Mouse (Mus musculus): ENCODE data around the gene Hsph1. TPM values are rescaled to one million over a fixed set of nuclear protein-coding genes. Genes with fewer than 3 reads are reported as not detected.

Gene Hsph1
- polyA plus RNA-seq, 1 experiment from 2014 or later, result 118 TPM

- H3K4me1 ChIP-seq (replicated peaks; ENCODE audit: control insufficient read depth, insufficient read depth, low read length), result no peaks in the 10 kb centered on the region
- H3K27me3 ChIP-seq (ENCODE audit: control insufficient read depth, insufficient read depth, low read length), result no peaks in the 10 kb centered on the region
- H3K9ac ChIP-seq (ENCODE audit: low read depth, low read length), result no peak overlapping the region
- H3K27ac ChIP-seq (ENCODE audit: low read depth, low read length), result no peak overlapping the region
- H3K4me2 ChIP-seq (replicated peaks; ENCODE audit: low read depth, low read length), result no peak overlapping the region
- H3K4me3 ChIP-seq (ENCODE audit: low read depth, low read length), result no peak overlapping the region
- H3K36me3 ChIP-seq (ENCODE audit: control insufficient read depth, insufficient read depth, low read length), result peaks cover 4% of the 10 kb centered on the region; the same call in 1 of the 2 replicates
- ATAC-seq (ENCODE audit: low FRiP score) (0 out of 2 replicates have a peak, but pooled peaks have one; percentile 38), DNase-seq (ENCODE audit: low spot score) (no peak)
- 93% methylated on average over 3 of the region's 3 CpGs for WGBS
- no peaks in the 10 kb centered on the region for H3K9me3 ChIP-seq (ENCODE audit: control insufficient read depth, low read length)
These were observed 24.0 kb downstream of the Hsph1 start for GRCm38 (mm10) chr5:149612165-149612518.

- no peak overlapping the region for H3K27ac ChIP-seq (ENCODE audit: low read depth, low read length)
- DNase-seq (ENCODE audit: low spot score), result peak; percentile 27
- 0 out of 2 replicates have a peak, but pooled peaks have one; percentile 12 for ATAC-seq (ENCODE audit: low FRiP score)
These were observed 24.6 kb downstream of the Hsph1 start for GRCm38 (mm10) chr5:149611476-149612164.

DNA sequence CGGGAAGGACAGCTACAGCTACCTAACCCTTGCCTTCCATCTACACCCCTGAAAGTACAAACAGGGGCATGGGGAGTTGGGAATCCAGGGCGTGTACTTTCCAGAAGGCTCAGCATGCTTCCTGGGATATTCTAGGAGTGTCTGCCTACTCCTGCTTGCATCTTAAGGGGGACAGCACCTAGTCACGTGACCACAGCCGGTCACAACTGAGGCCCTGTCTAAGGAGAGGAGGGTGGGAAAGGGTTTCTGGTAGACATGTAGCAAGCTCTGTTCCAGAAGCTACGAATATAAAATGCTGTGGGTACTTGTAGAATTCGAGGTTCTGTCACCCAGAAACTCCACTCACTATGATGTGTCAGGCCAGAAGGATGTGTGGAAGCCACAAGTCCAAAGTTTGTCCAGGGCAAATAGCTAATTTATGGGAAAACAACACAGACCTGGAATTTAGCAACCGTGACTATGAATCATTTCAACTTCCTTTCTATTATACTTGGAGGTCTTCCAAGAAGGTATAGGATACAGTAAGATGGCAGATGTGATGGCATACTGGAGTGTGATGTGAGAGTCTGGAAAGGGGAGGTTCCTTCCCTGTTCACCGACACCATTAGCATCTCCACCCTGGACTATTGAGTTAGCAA lies 29.0 kb downstream of the Hsph1 start:
- DNase-seq (ENCODE audit: low spot score) (no peak), ATAC-seq (ENCODE audit: low FRiP score) (no peak)
- Histone ChIP-seq H3K9ac (ENCODE audit: low read depth, low read length) (no peak overlapping the region), H3K27ac (ENCODE audit: low read depth, low read length) (no peak overlapping the region), H3K9me3 (ENCODE audit: control insufficient read depth, low read length) (no peaks in the 10 kb centered on the region), H3K36me3 (ENCODE audit: control insufficient read depth, insufficient read depth, low read length) (no peaks in the 10 kb centered on the region), H3K4me2 (replicated peaks; ENCODE audit: low read depth, low read length) (no peak overlapping the region), H3K27me3 (ENCODE audit: control insufficient read depth, insufficient read depth, low read length) (no peaks in the 10 kb centered on the region), H3K4me3 (ENCODE audit: low read depth, low read length) (no peak overlapping the region), H3K4me1 (replicated peaks; ENCODE audit: control insufficient read depth, insufficient read depth, low read length) (no peaks in the 10 kb centered on the region)
- 87% methylated on average over 8 of the region's 8 CpGs for WGBS

More at GRCm38 (mm10) chr5:149611476-149612164, 24.6 kb downstream of the Hsph1 start:
- Histone ChIP-seq H3K4me1 (replicated peaks; ENCODE audit: control insufficient read depth, insufficient read depth, low read length) (no peaks in the 10 kb centered on the region), H3K27me3 (ENCODE audit: control insufficient read depth, insufficient read depth, low read length) (no peaks in the 10 kb centered on the region), H3K4me2 (replicated peaks; ENCODE audit: low read depth, low read length) (no peak overlapping the region), H3K9me3 (ENCODE audit: control insufficient read depth, low read length) (no peaks in the 10 kb centered on the region), H3K36me3 (ENCODE audit: control insufficient read depth, insufficient read depth, low read length) (peaks cover 4% of the 10 kb centered on the region; the same call in 1 of the 2 replicates), H3K4me3 (ENCODE audit: low read depth, low read length) (no peak overlapping the region), H3K9ac (ENCODE audit: low read depth, low read length) (no peak overlapping the region)
- 66% methylated on average over 16 of the region's 16 CpGs for WGBS

- H3K9ac ChIP-seq (ENCODE audit: low read depth, low read length), result no peak overlapping the region
- ATAC-seq (ENCODE audit: low FRiP score) (no peak), DNase-seq (ENCODE audit: low spot score) (no peak)
- 86% methylated on average over 3 of the region's 3 CpGs for WGBS
- no peaks in the 10 kb centered on the region for H3K27me3 ChIP-seq (ENCODE audit: control insufficient read depth, insufficient read depth, low read length)
- no peaks in the 10 kb centered on the region for H3K9me3 ChIP-seq (ENCODE audit: control insufficient read depth, low read length)
- H3K4me2 ChIP-seq (replicated peaks; ENCODE audit: low read depth, low read length), result no peak overlapping the region
- no peaks in the 10 kb centered on the region for H3K4me1 ChIP-seq (replicated peaks; ENCODE audit: control insufficient read depth, insufficient read depth, low read length)
- no peak overlapping the region for H3K4me3 ChIP-seq (ENCODE audit: low read depth, low read length)
- no peaks in the 10 kb centered on the region for H3K36me3 ChIP-seq (ENCODE audit: control insufficient read depth, insufficient read depth, low read length)
- H3K27ac ChIP-seq (ENCODE audit: low read depth, low read length), result no peak overlapping the region
These were observed 32.9 kb downstream of the Hsph1 start for GRCm38 (mm10) chr5:149603241-149603640.

GRCm38 (mm10) chr5:149601996-149602395 lies 34.2 kb downstream of the Hsph1 start:
- WGBS, result 92% methylated on average over 3 of the region's 3 CpGs
- DNase-seq (ENCODE audit: low spot score) (no peak), ATAC-seq (ENCODE audit: low FRiP score) (no peak)
- H3K27me3 ChIP-seq (ENCODE audit: control insufficient read depth, insufficient read depth, low read length), result no peaks in the 10 kb centered on the region
- no peaks in the 10 kb centered on the region for H3K9me3 ChIP-seq (ENCODE audit: control insufficient read depth, low read length)
- no peak overlapping the region for H3K9ac ChIP-seq (ENCODE audit: low read depth, low read length)
- no peaks in the 10 kb centered on the region for H3K4me1 ChIP-seq (replicated peaks; ENCODE audit: control insufficient read depth, insufficient read depth, low read length)
- H3K36me3 ChIP-seq (ENCODE audit: control insufficient read depth, insufficient read depth, low read length), result no peaks in the 10 kb centered on the region
- H3K4me2 ChIP-seq (replicated peaks; ENCODE audit: low read depth, low read length), result no peak overlapping the region
- no peak overlapping the region for H3K4me3 ChIP-seq (ENCODE audit: low read depth, low read length)
- H3K27ac ChIP-seq (ENCODE audit: low read depth, low read length), result no peak overlapping the region

GRCm38 (mm10) chr5:149597351-149597750 lies 38.8 kb downstream of the Hsph1 start:
- no peak for DNase-seq (ENCODE audit: low spot score)
- Histone ChIP-seq H3K9me3 (ENCODE audit: control insufficient read depth, low read length) (no peaks in the 10 kb centered on the region), H3K36me3 (ENCODE audit: control insufficient read depth, insufficient read depth, low read length) (no peaks in the 10 kb centered on the region), H3K4me3 (ENCODE audit: low read depth, low read length) (no peak overlapping the region), H3K27me3 (ENCODE audit: control insufficient read depth, insufficient read depth, low read length) (no peaks in the 10 kb centered on the region), H3K9ac (ENCODE audit: low read depth, low read length) (no peak overlapping the region), H3K4me2 (replicated peaks; ENCODE audit: low read depth, low read length) (no peak overlapping the region), H3K4me1 (replicated peaks; ENCODE audit: control insufficient read depth, insufficient read depth, low read length) (no peaks in the 10 kb centered on the region), H3K27ac (ENCODE audit: low read depth, low read length) (no peak overlapping the region)
- 50% methylated on average over 18 of the region's 18 CpGs for WGBS
- ATAC-seq (ENCODE audit: low FRiP score), result no peak

GRCm38 (mm10) chr5:149594215-149594614 lies 42.0 kb downstream of the Hsph1 start:
- no peak overlapping the region for H3K9ac ChIP-seq (ENCODE audit: low read depth, low read length)
- H3K4me3 ChIP-seq (ENCODE audit: low read depth, low read length), result no peak overlapping the region
- no peak overlapping the region for H3K27ac ChIP-seq (ENCODE audit: low read depth, low read length)
- no peaks in the 10 kb centered on the region for H3K36me3 ChIP-seq (ENCODE audit: control insufficient read depth, insufficient read depth, low read length)
- no peak for DNase-seq (ENCODE audit: low spot score)
- H3K4me1 ChIP-seq (replicated peaks; ENCODE audit: control insufficient read depth, insufficient read depth, low read length), result no peaks in the 10 kb centered on the region
- H3K27me3 ChIP-seq (ENCODE audit: control insufficient read depth, insufficient read depth, low read length), result no peaks in the 10 kb centered on the region
- ATAC-seq (ENCODE audit: low FRiP score), result no peak
- no peak overlapping the region for H3K4me2 ChIP-seq (replicated peaks; ENCODE audit: low read depth, low read length)
- no peaks in the 10 kb centered on the region for H3K9me3 ChIP-seq (ENCODE audit: control insufficient read depth, low read length)
- 92% methylated on average over 3 of the region's 3 CpGs for WGBS

DNA sequence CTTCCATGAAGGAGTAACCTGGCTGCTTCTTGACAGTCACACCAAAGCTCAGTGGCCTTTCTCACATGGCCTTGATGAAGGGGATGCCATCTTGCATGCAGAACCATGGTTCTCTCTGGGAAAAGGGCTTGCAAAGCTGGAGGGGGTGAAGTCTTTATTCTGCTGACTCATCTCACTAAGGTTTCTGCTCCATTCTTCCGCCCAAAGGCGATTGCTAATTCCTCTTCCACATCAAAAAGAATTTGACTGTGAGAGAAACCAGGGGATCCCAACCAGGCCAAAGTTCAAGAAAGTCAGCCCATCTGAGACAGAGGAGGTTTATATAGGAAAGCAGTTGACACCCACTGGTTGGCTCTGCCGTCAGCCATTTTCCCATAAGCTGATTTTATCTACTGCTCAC lies 46.2 kb downstream of the Hsph1 start:
- Histone ChIP-seq H3K9ac (ENCODE audit: low read depth, low read length) (no peak overlapping the region), H3K36me3 (ENCODE audit: control insufficient read depth, insufficient read depth, low read length) (no peaks in the 10 kb centered on the region), H3K27me3 (ENCODE audit: control insufficient read depth, insufficient read depth, low read length) (no peaks in the 10 kb centered on the region), H3K4me2 (replicated peaks; ENCODE audit: low read depth, low read length) (no peak overlapping the region), H3K27ac (ENCODE audit: low read depth, low read length) (no peak overlapping the region), H3K4me1 (replicated peaks; ENCODE audit: control insufficient read depth, insufficient read depth, low read length) (no peaks in the 10 kb centered on the region), H3K4me3 (ENCODE audit: low read depth, low read length) (no peak overlapping the region), H3K9me3 (ENCODE audit: control insufficient read depth, low read length) (no peaks in the 10 kb centered on the region)
- 71% methylated on average over 3 of the region's 3 CpGs for WGBS
- DNase-seq (ENCODE audit: low spot score) (no peak), ATAC-seq (ENCODE audit: low FRiP score) (no peak)

Data from hindbrain, embryonic 11.5 days (tissue).